Mouse (Mus musculus): Measurements from ENCODE around the gene Hsd17b3.

Hsd17b3 gene

DNA sequence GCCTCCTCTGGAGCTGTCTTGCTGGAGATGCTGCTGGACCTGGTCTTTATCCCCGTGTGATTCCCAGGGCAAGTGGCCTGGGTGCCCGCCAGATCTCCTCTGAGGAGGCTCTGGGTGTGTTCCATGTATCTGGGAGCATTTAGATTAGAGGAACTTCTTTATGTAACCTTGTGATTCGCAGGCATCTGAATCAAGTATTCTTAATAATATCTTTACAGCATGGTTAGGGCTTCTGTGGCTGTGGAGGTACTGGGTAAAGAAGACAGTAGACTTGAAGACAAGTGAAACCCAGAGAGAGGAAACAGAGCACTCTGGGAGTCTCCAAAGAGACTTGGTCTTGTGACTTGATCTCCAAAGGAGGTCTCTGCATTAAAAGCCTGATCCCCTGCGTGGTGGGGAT lies at the start of gene Hsd17b3:
TSS of gene Hsd17b3 (minus strand) at position 101 of the 400 bp plus-strand sequence.
- Histone ChIP-seq H3K36me3 (ENCODE audit: control insufficient read depth, insufficient read depth, low read length, poor library complexity, severe bottlenecking) (no peaks in the 10 kb centered on the region), H3K27me3 (ENCODE audit: control insufficient read depth, insufficient read depth, low read length, poor library complexity, severe bottlenecking) (no peaks in the 10 kb centered on the region)
- no peak for DNase-seq (ENCODE audit: low read depth, low spot score)

DNA sequence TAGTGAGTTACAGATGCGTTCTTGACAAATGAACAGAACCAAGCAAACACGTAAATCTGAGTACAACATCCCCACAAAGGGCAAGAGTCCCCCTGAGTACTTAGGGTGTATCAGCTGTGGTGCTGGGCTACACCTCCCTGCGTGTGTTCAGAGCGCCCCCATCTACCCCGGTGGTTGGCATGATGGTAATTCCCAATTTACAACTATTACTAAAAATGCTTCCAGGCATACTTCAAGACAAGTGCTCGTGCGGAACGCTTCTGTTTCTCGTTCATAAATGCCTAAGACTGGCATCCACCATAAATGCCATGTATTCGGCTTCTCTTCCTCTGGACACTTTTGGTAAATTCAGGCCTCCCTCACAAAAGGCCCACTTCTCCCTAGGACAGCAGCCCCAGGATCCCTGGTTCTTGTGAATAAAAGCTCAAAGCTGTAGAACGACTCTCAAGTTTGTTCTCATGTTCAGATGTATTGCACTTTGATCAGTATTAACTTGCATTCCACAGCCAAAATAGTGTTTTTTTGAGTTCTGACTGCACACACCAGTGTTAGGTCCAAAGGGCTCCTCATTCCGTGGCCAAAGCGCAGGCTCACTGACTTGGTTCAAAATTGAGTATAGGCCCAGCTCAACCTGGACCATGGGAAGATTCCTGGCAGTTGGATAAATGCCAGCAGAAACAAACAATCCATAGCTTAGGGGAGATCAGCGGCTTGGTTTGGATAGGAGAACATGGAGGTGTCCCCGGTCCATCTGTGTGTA lies 40.8 kb upstream of the Hsd17b3 start:
- H3K27me3 ChIP-seq (ENCODE audit: control insufficient read depth, insufficient read depth, low read length, poor library complexity, severe bottlenecking), result no peaks in the 10 kb centered on the region; the same call in 1 of the 2 replicates
- H3K36me3 ChIP-seq (ENCODE audit: control insufficient read depth, insufficient read depth, low read length, poor library complexity, severe bottlenecking), result 0 out of 2 replicates have a peak, but pooled peaks cover 2% of the 10 kb centered on the region
- peak; percentile 69 for DNase-seq (ENCODE audit: low read depth, low spot score)

DNA sequence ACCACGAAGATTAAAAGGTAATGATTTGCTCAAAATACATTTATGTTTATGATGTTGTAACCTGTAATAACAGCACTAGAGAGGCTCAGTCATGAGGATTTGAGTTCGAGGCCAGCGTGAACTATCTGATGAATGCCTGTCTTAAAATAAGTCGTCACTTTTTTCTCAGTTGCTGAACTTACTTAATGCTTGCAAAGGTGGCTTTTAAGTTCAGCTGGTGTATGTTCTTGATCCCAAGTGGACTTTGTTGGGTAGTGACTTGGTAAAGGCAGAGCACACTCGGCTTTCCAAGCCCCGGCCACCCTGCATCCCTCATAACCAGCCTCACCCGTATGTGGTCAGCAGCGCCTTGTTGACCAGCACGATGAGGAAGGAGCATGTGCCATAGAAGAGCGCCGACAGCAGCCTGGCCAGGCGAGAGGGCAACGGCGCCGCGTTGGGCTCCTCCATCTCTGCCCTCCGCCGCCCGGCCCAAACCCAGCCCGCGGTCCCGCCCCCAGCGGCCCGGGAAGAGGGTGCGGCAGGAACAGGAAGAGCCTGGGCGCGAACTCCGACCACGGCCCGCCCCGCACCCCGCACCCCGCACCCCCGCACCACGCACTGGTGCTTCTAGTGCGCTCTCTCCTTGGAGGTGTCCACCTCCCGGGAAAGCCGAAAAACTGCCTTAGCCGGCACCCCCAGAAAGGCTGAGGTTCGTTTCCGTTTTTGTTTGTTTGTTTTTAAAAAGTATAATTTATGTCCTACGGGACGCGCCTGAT lies 40.0 kb upstream of the Hsd17b3 start, which contains the start of gene Slc35d2:
TSS of gene Slc35d2 (minus strand) at position 511 of the 758 bp plus-strand sequence.
- peak; percentile 59 for DNase-seq (ENCODE audit: low read depth, low spot score)
- Histone ChIP-seq H3K36me3 (ENCODE audit: control insufficient read depth, insufficient read depth, low read length, poor library complexity, severe bottlenecking) (no peaks in the 10 kb centered on the region), H3K27me3 (ENCODE audit: control insufficient read depth, insufficient read depth, low read length, poor library complexity, severe bottlenecking) (no peaks in the 10 kb centered on the region; the same call in 1 of the 2 replicates)

DNA sequence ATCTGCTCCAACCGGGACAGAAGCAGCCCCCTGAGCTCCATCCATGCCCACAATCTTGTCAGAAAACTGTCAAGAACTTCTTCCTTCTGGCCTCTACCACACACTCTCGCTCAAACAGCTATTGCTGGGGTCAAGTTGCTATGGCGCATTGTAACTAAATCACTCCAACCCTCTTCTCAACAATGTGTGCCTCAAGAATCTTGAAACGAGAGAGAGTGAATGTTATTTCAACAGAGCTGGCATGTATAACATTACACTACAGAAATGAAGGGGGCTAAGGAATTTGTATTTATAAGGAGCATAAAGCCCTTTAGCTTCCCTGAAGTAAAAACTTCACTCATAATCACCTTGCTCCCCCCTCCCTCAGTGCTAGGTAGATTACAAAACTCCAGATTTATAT lies 37.3 kb upstream of the Hsd17b3 start:
- H3K36me3 ChIP-seq (ENCODE audit: control insufficient read depth, insufficient read depth, low read length, poor library complexity, severe bottlenecking), result no peaks in the 10 kb centered on the region
- H3K27me3 ChIP-seq (ENCODE audit: control insufficient read depth, insufficient read depth, low read length, poor library complexity, severe bottlenecking), result no peaks in the 10 kb centered on the region; the same call in 1 of the 2 replicates
- DNase-seq (ENCODE audit: low read depth, low spot score), result no peak

DNA sequence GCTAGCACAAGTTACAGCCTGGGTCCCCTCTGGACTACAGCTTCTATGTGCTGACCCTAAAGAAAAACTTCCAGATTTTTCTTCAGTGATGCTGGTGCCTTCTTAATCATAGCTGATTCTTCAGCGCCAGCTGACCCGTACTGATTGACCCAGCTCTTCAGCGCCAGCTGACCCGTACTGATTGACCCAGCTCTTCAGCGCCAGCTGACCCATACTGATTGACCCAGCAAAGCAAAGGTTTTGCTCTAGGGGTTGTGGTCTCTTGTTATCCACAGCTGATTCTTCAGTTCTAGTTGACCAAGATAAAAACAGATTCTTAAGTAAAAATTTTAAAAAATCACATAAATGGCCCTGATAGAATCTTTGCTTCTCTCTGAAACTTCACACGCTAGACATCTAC lies 35.9 kb upstream of the Hsd17b3 start:
- no peaks in the 10 kb centered on the region for H3K36me3 ChIP-seq (ENCODE audit: control insufficient read depth, insufficient read depth, low read length, poor library complexity, severe bottlenecking)
- no peak for DNase-seq (ENCODE audit: low read depth, low spot score)
- H3K27me3 ChIP-seq (ENCODE audit: control insufficient read depth, insufficient read depth, low read length, poor library complexity, severe bottlenecking), result no peaks in the 10 kb centered on the region; the same call in 1 of the 2 replicates

DNA sequence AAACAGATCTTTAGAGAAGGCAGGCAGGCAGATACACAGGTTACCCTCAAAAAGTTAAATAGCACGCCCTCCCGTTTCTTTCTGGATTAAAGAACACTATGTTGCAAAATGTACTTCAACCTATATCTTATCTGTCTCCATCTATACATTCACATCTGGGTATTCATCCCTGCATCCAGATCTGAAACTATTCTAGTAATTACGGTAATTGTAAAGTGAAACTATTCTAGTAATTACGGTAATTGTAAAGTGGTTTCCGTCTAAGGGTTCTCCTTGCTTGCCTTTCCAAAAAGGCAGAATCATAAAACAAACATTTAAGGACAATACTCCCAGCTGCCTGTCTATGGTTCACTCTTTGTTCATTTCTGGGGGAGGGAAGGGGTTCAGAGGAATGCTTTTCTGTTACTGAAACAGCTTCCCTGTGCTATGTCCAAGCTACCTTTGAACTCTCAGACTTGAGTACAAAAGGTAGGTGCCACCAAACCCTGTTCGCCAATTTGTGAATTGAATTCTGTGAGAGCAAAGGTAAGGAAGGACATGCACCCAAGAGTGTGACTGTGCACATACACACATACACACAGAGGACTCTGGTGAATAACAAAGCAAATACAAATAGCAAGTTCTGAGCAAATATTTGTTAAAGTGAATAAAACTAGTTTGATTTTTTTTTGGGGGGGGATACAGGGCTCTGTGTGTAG lies 34.6 kb upstream of the Hsd17b3 start:
- DNase-seq (ENCODE audit: low read depth, low spot score), result no peak
- H3K27me3 ChIP-seq (ENCODE audit: control insufficient read depth, insufficient read depth, low read length, poor library complexity, severe bottlenecking), result no peaks in the 10 kb centered on the region

DNA sequence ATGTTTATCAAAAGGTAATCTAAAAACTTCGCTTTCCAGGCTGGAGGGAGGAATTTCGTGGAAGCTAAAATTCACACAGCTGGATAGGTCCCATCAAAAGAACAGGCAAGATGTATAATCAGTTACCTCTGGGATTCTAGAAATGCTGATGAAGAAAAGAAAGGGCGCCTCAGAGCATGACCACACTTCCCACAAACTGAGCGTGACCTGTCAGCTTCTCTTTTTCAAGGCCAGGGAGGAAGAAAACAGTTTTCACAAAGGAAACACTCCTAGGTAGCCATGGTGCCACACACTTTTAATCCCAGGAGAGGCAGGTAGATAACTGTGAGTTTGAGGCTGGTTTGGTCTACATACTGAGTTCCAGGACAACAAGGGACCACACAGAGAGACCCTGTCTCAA lies 31.7 kb upstream of the Hsd17b3 start:
- peak; percentile 34 for DNase-seq (ENCODE audit: low read depth, low spot score)
- H3K27me3 ChIP-seq (ENCODE audit: control insufficient read depth, insufficient read depth, low read length, poor library complexity, severe bottlenecking), result no peaks in the 10 kb centered on the region
- no peaks in the 10 kb centered on the region for H3K36me3 ChIP-seq (ENCODE audit: control insufficient read depth, insufficient read depth, low read length, poor library complexity, severe bottlenecking)

More for the DNA sequence above, 34.6 kb upstream of the Hsd17b3 start:
- H3K36me3 ChIP-seq (ENCODE audit: control insufficient read depth, insufficient read depth, low read length, poor library complexity, severe bottlenecking), result no peaks in the 10 kb centered on the region

DNA sequence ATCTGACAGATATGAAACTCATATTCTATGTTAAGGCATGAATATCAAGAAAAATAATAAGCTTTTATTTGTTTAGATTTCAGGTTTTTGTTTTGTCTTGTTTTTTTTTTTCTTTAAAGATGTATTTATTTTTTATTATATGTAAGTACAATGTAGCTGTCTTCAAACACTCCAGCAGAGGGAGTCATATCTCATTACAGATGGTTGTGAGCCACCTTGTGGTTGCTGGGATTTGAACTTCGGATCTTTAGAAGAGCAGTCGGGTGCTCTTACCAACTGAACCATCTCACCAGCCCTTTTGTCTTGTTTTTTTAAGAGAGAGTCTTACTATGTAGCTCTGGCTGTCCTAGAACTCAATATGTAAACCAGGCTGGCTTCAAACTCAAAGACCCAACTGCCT lies 28.4 kb upstream of the Hsd17b3 start:
- Histone ChIP-seq H3K27me3 (ENCODE audit: control insufficient read depth, insufficient read depth, low read length, poor library complexity, severe bottlenecking) (no peaks in the 10 kb centered on the region), H3K36me3 (ENCODE audit: control insufficient read depth, insufficient read depth, low read length, poor library complexity, severe bottlenecking) (no peaks in the 10 kb centered on the region)
- DNase-seq (ENCODE audit: low read depth, low spot score), result peak; percentile 46

DNA sequence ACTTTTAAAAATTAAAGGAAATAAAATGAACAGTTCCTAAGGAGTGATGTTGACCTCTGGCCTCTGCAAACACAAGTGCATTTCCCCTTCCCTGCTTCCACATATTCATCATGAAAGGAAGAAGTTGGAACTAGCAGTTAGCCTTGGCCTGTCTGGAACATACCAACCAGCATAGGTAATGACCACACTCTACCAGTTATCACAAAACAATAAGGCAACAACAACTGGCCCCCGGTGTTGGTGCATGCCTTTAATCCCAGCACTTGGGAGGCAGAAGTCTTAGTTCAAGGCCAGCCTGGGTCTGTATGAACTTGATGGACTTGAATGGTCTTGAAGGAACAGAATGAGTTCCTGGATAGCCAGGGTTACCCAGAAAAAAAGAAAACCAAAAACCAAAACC lies 21.4 kb upstream of the Hsd17b3 start:
- DNase-seq (ENCODE audit: low read depth, low spot score), result no peak
- Histone ChIP-seq H3K36me3 (ENCODE audit: control insufficient read depth, insufficient read depth, low read length, poor library complexity, severe bottlenecking) (no peaks in the 10 kb centered on the region), H3K27me3 (ENCODE audit: control insufficient read depth, insufficient read depth, low read length, poor library complexity, severe bottlenecking) (no peaks in the 10 kb centered on the region)

DNA sequence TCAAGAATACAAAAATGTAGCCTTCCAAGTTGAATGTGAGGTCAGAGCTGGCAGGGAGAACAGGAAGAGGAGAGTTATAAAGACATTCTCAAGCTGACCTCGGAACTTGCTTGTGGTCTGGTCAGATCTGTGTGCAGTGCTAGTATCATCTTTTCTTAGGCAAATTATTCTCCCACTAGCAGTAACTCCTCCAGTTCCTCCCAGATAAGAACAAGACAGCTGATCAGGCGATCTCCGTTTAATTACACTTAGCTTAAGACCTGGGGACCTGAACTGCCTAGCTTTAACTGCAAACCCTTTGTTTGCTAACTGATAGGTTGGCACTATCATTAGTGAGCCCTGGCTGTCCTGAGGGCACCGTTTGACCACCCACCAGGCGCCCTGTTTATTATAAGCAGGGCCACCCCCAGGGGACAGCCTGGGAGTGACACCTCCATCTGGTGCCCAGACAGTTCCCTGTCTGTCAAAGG lies 19.4 kb upstream of the Hsd17b3 start:
- Histone ChIP-seq H3K27me3 (ENCODE audit: control insufficient read depth, insufficient read depth, low read length, poor library complexity, severe bottlenecking) (no peaks in the 10 kb centered on the region), H3K36me3 (ENCODE audit: control insufficient read depth, insufficient read depth, low read length, poor library complexity, severe bottlenecking) (peaks cover 2% of the 10 kb centered on the region; the same call in 1 of the 2 replicates)
- no peak for DNase-seq (ENCODE audit: low read depth, low spot score)

DNA sequence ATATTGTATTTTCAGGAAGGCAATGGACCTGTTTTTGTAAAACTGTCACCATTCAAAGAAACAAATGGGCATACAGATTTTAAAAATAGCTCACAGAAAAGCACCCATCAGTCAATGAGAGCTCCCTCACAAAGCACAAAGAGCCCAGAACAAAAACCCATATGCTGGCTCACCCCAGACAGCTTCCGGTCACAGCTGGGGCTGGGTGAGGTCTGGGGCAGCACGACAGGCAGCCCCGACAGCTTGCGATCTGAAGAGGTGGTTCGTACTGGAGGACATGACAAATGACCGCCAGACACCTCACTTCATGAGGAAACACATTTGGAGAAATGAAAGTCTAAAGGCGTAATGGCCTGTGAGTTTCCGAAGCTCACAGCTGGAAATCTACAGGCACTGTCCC lies 18.5 kb upstream of the Hsd17b3 start:
- H3K27me3 ChIP-seq (ENCODE audit: control insufficient read depth, insufficient read depth, low read length, poor library complexity, severe bottlenecking), result no peaks in the 10 kb centered on the region
- peaks cover 2% of the 10 kb centered on the region; the same call in 1 of the 2 replicates for H3K36me3 ChIP-seq (ENCODE audit: control insufficient read depth, insufficient read depth, low read length, poor library complexity, severe bottlenecking)
- no peak for DNase-seq (ENCODE audit: low read depth, low spot score)

DNA sequence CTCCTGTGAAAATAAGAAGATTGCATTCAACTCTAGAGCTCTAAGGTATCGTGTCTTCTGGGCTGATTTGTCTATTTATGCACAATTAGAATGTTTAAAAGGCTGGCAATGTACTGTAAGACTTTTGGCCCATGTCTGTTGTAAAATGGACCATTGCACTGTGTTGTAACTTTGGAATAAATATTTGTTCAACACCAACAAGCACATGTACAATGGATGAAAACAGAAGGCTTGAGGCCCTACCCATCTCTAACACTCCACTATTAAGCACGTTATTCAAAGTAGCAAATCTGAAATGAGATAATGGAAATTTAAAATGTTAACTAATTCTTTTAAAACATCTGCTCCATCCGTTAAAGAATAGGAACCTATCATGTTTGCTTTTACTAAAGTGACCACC lies 18.1 kb upstream of the Hsd17b3 start:
- no peak for DNase-seq (ENCODE audit: low read depth, low spot score)
- H3K36me3 ChIP-seq (ENCODE audit: control insufficient read depth, insufficient read depth, low read length, poor library complexity, severe bottlenecking), result peaks cover 2% of the 10 kb centered on the region; the same call in 1 of the 2 replicates
- H3K27me3 ChIP-seq (ENCODE audit: control insufficient read depth, insufficient read depth, low read length, poor library complexity, severe bottlenecking), result no peaks in the 10 kb centered on the region

DNA sequence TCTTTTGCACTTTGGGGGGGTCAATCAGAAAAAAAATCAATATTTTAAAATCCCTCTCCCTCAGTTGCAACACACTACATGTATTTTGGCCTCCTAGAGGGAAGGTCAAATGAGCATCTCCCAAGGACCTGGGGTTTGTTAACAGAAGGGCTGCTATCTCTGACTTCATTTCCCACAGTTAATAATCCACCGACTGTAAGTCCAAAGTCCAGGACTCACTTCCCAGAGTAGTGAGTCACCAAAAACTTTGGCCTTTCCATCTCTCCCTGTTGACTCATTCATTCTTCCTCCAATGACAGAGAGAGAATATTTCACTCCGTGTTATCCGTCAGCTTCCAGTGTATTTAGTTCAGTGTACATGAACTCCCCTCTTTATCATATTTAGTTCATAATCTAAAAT lies 16.7 kb upstream of the Hsd17b3 start:
- no peak for DNase-seq (ENCODE audit: low read depth, low spot score)
- Histone ChIP-seq H3K36me3 (ENCODE audit: control insufficient read depth, insufficient read depth, low read length, poor library complexity, severe bottlenecking) (peaks cover 2% of the 10 kb centered on the region; the same call in 1 of the 2 replicates), H3K27me3 (ENCODE audit: control insufficient read depth, insufficient read depth, low read length, poor library complexity, severe bottlenecking) (no peaks in the 10 kb centered on the region)

DNA sequence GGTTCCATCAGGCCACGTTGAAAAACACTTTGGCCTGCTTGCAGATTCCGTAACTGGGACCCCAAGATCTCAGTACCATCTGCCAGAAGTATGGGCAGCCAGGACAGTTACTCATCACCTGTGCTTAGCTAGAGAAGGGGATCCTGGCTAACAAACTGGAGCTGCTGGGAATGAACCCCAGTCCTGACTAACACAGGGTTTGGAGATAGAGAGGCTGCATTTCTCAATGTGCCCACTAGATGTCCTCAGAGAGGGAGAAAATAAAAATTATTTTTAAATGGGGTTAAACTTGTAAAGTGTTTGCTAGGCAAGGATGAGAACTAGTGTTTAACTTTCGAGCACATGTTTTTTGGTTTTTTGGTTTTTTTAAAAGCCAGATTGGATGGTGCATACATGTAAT lies 11.2 kb upstream of the Hsd17b3 start:
- peak; percentile 65 for DNase-seq (ENCODE audit: low read depth, low spot score)
- H3K36me3 ChIP-seq (ENCODE audit: control insufficient read depth, insufficient read depth, low read length, poor library complexity, severe bottlenecking), result peaks cover 2% of the 10 kb centered on the region; the same call in 1 of the 2 replicates
- no peaks in the 10 kb centered on the region for H3K27me3 ChIP-seq (ENCODE audit: control insufficient read depth, insufficient read depth, low read length, poor library complexity, severe bottlenecking)
